Mouse (Mus musculus) liver, embryonic 13.5 days (tissue): ENCODE data around the gene Exoc8. TPM values are rescaled to one million over a fixed set of nuclear protein-coding genes. Genes with fewer than 3 reads are reported as not detected.

Experiments
- ATAC-seq: fragments of 200-750 bp; cut with Nextera tagmentation; 2 replicates; pipeline ENCODE4 v1.8.0; 2017; ENCODE audit warnings: low read depth, mild to moderate bottlenecking, moderate number of reproducible peaks, moderate library complexity
- DNase-seq: peaks from one replicate; pipeline ENCODE4 v3.0.0; 2022
- H3K27ac ChIP-seq: fragments of 300-500 bp; sonication (generic); 2 replicates; pipeline ENCODE4 v1.5.1; 2015; ENCODE audit warnings: moderate library complexity, mild to moderate bottlenecking, inconsistent platforms
- H3K27me3 ChIP-seq: fragments of 300-500 bp; sonication (generic); 2 replicates; pipeline ENCODE4 v1.6.1; 2015; ENCODE audit warnings: mild to moderate bottlenecking, inconsistent platforms
- H3K36me3 ChIP-seq: fragments of 300-500 bp; sonication (generic); 2 replicates; pipeline ENCODE4 v1.6.1; 2015; ENCODE audit warnings: mild to moderate bottlenecking, inconsistent platforms
- H3K4me1 ChIP-seq: fragments of 300-500 bp; sonication (generic); replicated peaks from 2 replicates; pipeline ENCODE4 v1.6.1; 2015; ENCODE audit warnings: inconsistent platforms
- H3K4me2 ChIP-seq: fragments of 300-500 bp; sonication (generic); 2 replicates; pipeline ENCODE4 v1.6.1; 2015; ENCODE audit warnings: inconsistent platforms, mild to moderate bottlenecking, moderate library complexity
- H3K4me3 ChIP-seq: fragments of 300-500 bp; sonication (generic); replicated peaks from 2 replicates; pipeline ENCODE4 v1.5.1; 2015; ENCODE audit warnings: mild to moderate bottlenecking, inconsistent platforms
- H3K9ac ChIP-seq: fragments of 300-500 bp; sonication (generic); 2 replicates; pipeline ENCODE4 v1.6.1; 2015; ENCODE audit warnings: mild to moderate bottlenecking, inconsistent platforms
- H3K9me3 ChIP-seq: fragments of 300-500 bp; sonication (generic); replicated peaks from 2 replicates; pipeline ENCODE4 v1.6.1; 2016; ENCODE audit warnings: inconsistent platforms
- WGBS: fragments of 180-500 bp; shearing (Covaris S2); methylation state at CpG from one replicate; pipeline ENCODE4 v1.1.7; 2015; ENCODE audit not compliant: insufficient replicate concordance; 5-methylcytosine and 5-hydroxymethylcytosine counted together
- polyA plus RNA-seq: library from polyadenylated mRNA; unstranded; fragments of >200 nt; fragmentation: Nextera tagmentation; extraction: Ambion mirVana; gene quantifications from 2 replicates; pipeline ENCODE4 v1.2.1, GENCODE M21; 2015

Exoc8 gene
- polyA plus RNA-seq, 1 experiment from 2014 or later: 4.2 TPM

- H3K27ac ChIP-seq: no peak overlapping the region
- peaks cover 34% of the 10 kb centered on the region for H3K4me1 ChIP-seq
- peaks cover 48% of the 10 kb centered on the region for H3K36me3 ChIP-seq
- H3K4me3 ChIP-seq: no peak overlapping the region
- DNase-seq: no peak
- no peak overlapping the region for H3K4me2 ChIP-seq
- no peaks in the 10 kb centered on the region for H3K27me3 ChIP-seq
- no peaks in the 10 kb centered on the region for H3K9me3 ChIP-seq
- H3K9ac ChIP-seq: no peak overlapping the region
- 75% methylated on average over 6 of the region's 6 CpGs for WGBS
- no peak for ATAC-seq
Observed at GRCm38 (mm10) chr8:124869708-124870107, 27.8 kb downstream of the Exoc8 start.

- H3K27ac ChIP-seq: peak overlapping the region; percentile 21; the same call in 1 of the 2 replicates
- no peak for DNase-seq
- H3K9ac ChIP-seq: peak overlapping the region; percentile 16; the same call in 1 of the 2 replicates
- H3K36me3 ChIP-seq: peaks cover 22% of the 10 kb centered on the region
- H3K9me3 ChIP-seq: no peaks in the 10 kb centered on the region
- ATAC-seq: no peak
- 43% methylated on average over 2 of the region's 2 CpGs for WGBS
- no peaks in the 10 kb centered on the region for H3K27me3 ChIP-seq
- no peak overlapping the region for H3K4me2 ChIP-seq
- H3K4me1 ChIP-seq: peaks cover 44% of the 10 kb centered on the region
- no peak overlapping the region for H3K4me3 ChIP-seq
Observed at GRCm38 (mm10) chr8:124867126-124867525, 30.4 kb downstream of the Exoc8 start.

- no peak overlapping the region for H3K27ac ChIP-seq
- H3K4me1 ChIP-seq: peaks cover 48% of the 10 kb centered on the region
- H3K9ac ChIP-seq: no peak overlapping the region
- DNase-seq (no peak), ATAC-seq (no peak)
- H3K36me3 ChIP-seq: peaks cover 17% of the 10 kb centered on the region
- H3K9me3 ChIP-seq: no peaks in the 10 kb centered on the region
- no peak overlapping the region for H3K4me2 ChIP-seq
- H3K27me3 ChIP-seq: no peaks in the 10 kb centered on the region
- H3K4me3 ChIP-seq: no peak overlapping the region
- WGBS: 14% methylated on average over 3 of the region's 3 CpGs
Observed at GRCm38 (mm10) chr8:124866669-124867068, 30.8 kb downstream of the Exoc8 start.

- H3K9me3 ChIP-seq: no peaks in the 10 kb centered on the region
- H3K36me3 ChIP-seq: peaks cover 27% of the 10 kb centered on the region
- H3K4me3 ChIP-seq: peak overlapping the region; percentile 92
- no peak for DNase-seq
- peaks cover 73% of the 10 kb centered on the region for H3K4me1 ChIP-seq
- ATAC-seq: no peak
- peak overlapping the region; percentile 94 for H3K9ac ChIP-seq
- H3K4me2 ChIP-seq: peak overlapping the region; percentile 84
- H3K27ac ChIP-seq: peak overlapping the region; percentile 88
- H3K27me3 ChIP-seq: no peaks in the 10 kb centered on the region
- WGBS: 2% methylated on average over 8 of the region's 8 CpGs
Observed at GRCm38 (mm10) chr8:124863729-124864128, 33.8 kb downstream of the Exoc8 start.

GRCm38 (mm10) chr8:124863163-124863677 lies 34.3 kb downstream of the Exoc8 start:
- Histone ChIP-seq H3K4me3 (peak overlapping the region; percentile 92), H3K9ac (peak overlapping the region; percentile 94), H3K4me2 (peak overlapping the region; percentile 84), H3K27ac (peak overlapping the region; percentile 88), H3K27me3 (no peaks in the 10 kb centered on the region), H3K9me3 (no peaks in the 10 kb centered on the region), H3K4me1 (peaks cover 72% of the 10 kb centered on the region), H3K36me3 (peaks cover 32% of the 10 kb centered on the region)
- ATAC-seq: no peak; the same call in 1 of the 2 replicates
- WGBS: under 1% methylated on average over 33 of the region's 33 CpGs
- DNase-seq: no peak

- WGBS: under 1% methylated on average over 55 of the region's 55 CpGs
- peak; percentile 93 for ATAC-seq
- Histone ChIP-seq H3K9me3 (no peaks in the 10 kb centered on the region), H3K27me3 (no peaks in the 10 kb centered on the region), H3K4me1 (peaks cover 69% of the 10 kb centered on the region), H3K9ac (peak within 1 kb of the TSS; percentile 94), H3K27ac (peak within 1 kb of the TSS; percentile 88), H3K4me2 (peak within 1 kb of the TSS; percentile 84), H3K4me3 (peak within 1 kb of the TSS; percentile 92), H3K36me3 (peaks cover 39% of the 10 kb centered on the region)
- peak; percentile 83 for DNase-seq
Observed at GRCm38 (mm10) chr8:124862321-124863162, 35.0 kb downstream of the Exoc8 start, which contains the start of the genes Gnpat and 2810004N23Rik. TSS of gene Gnpat (plus strand) at chr8:124863033. TSS of gene 2810004N23Rik (minus strand) at chr8:124863120.

DNA sequence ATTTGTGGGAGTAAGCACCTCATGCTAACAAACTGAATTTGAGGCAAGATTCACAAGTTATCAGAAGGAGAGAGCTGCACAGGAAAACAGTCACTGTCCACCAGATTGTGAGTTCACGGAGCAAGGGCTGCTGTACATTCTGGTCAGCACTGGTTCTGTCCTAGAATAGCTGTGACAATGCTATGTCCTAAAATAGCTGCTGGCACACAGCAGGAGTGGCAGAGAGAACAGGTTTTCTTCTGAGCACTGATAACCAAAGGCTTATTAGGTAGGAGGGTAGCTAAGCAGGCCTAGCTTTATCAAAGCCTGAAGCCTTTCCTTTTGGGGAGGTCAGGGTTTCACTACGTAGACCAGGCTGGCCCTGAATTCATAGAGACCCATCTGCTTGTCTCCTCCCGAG lies 37.3 kb downstream of the Exoc8 start:
- Histone ChIP-seq H3K36me3 (peaks cover 57% of the 10 kb centered on the region), H3K4me3 (no peak overlapping the region), H3K27ac (no peak overlapping the region), H3K4me2 (no peak overlapping the region), H3K9ac (no peak overlapping the region), H3K27me3 (no peaks in the 10 kb centered on the region), H3K4me1 (peaks cover 46% of the 10 kb centered on the region), H3K9me3 (no peaks in the 10 kb centered on the region)
- DNase-seq: no peak
- WGBS: 73% methylated on average over 3 of the region's 3 CpGs
- ATAC-seq: no peak

DNA sequence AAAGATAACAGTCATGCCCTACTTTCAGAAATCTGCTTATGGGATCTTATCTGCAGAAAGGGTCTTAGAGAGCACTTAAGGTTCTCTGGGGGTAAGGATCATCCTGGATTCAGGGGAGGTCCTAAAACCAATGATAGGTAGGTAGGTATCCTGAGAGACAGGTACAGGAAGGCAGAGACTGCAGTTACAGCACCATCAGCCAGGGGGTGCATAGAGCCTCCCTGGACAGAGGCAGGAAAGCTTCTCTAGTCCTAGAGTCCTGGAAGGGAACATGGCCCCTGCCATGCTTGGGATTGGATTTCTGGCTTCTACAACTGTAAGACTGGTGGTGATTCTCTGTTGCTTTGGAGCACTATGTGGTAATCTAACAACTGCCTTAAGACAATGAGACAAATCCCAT lies 38.0 kb downstream of the Exoc8 start:
- Histone ChIP-seq H3K9me3 (peaks cover 2% of the 10 kb centered on the region; the same call in 1 of the 2 replicates), H3K4me1 (peaks cover 39% of the 10 kb centered on the region), H3K4me2 (no peak overlapping the region), H3K9ac (no peak overlapping the region), H3K27me3 (no peaks in the 10 kb centered on the region), H3K36me3 (peaks cover 64% of the 10 kb centered on the region), H3K4me3 (no peak overlapping the region), H3K27ac (no peak overlapping the region)
- DNase-seq (no peak), ATAC-seq (no peak)

DNA sequence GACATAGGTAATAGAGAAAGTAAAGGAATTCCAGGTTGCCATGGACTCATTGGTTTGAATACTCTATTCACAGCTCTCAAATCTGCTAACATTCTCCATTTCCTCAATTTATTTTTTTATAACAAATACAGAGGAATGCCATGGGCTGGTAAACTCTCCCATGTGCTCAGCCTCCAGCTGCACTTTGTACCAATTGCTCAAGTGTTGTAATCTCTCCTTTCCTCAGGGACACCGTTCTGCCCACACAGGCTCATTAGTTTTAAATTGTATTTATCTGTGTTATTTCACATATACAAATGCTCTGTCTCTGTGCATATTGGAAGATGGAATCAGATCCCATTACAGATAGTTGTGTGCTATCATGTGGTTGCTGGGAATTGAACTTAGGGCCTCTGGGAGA lies 44.0 kb downstream of the Exoc8 start:
- Histone ChIP-seq H3K36me3 (peaks cover 60% of the 10 kb centered on the region), H3K4me2 (no peak overlapping the region), H3K4me3 (no peak overlapping the region)

DNA sequence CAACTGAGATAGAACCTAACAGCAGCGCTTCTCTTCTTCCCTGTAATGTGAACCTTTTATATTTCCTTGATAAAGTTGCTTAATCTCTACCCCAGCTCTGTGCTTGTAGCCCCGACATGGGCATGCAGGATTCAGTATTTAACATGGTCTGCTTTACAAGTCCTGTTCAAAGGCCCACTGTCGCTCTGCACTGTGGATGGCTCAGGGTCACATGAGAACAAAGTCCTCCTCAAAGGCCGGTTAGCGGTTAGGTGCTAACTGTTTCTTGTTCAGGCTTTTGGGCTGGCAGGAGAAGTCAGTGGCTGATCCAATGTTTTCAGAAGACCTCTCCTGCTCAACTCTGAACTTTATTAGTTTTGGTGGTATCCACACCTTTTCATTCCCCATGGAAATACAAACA lies 51.9 kb downstream of the Exoc8 start:
- Histone ChIP-seq H3K27me3 (no peaks in the 10 kb centered on the region), H3K9ac (no peak overlapping the region), H3K4me2 (no peak overlapping the region), H3K36me3 (peaks cover 23% of the 10 kb centered on the region), H3K9me3 (no peaks in the 10 kb centered on the region), H3K4me3 (no peak overlapping the region), H3K27ac (0 out of 2 replicates have a peak overlapping the region, but pooled peaks have one; percentile 36), H3K4me1 (peaks cover 10% of the 10 kb centered on the region)
- WGBS: 74% methylated on average over 5 of the region's 5 CpGs
- DNase-seq (no peak), ATAC-seq (no peak)

More for the DNA sequence above, 44.0 kb downstream of the Exoc8 start:
- H3K9me3 ChIP-seq: peaks cover 3% of the 10 kb centered on the region; the same call in 1 of the 2 replicates
- 80% methylated on average over 1 of the region's 1 CpGs for WGBS
- DNase-seq: no peak
- no peak overlapping the region for H3K9ac ChIP-seq
- ATAC-seq: no peak
- no peak overlapping the region for H3K27ac ChIP-seq
- no peaks in the 10 kb centered on the region; the same call in 1 of the 2 replicates for H3K4me1 ChIP-seq
- no peaks in the 10 kb centered on the region for H3K27me3 ChIP-seq

- no peaks in the 10 kb centered on the region for H3K9me3 ChIP-seq
- H3K36me3 ChIP-seq: peaks cover 27% of the 10 kb centered on the region
- peaks cover 10% of the 10 kb centered on the region for H3K4me1 ChIP-seq
- H3K4me3 ChIP-seq: no peak overlapping the region
- WGBS: 61% methylated on average over 3 of the region's 3 CpGs
- no peak for DNase-seq
- H3K27ac ChIP-seq: 0 out of 2 replicates have a peak overlapping the region, but pooled peaks have one; percentile 36
- H3K27me3 ChIP-seq: no peaks in the 10 kb centered on the region
- no peak overlapping the region for H3K9ac ChIP-seq
- H3K4me2 ChIP-seq: no peak overlapping the region
- ATAC-seq: no peak
Observed at GRCm38 (mm10) chr8:124845131-124845530, 52.4 kb downstream of the Exoc8 start.
